Mouse (Mus musculus) G1E (cell line): ENCODE data around the gene Pla2g15.

Experiments
- CTCF ChIP-seq: IDR thresholded peaks from 2 replicates; pipeline ENCODE4 v1.5.1; 2012; ENCODE audit warnings: low read depth, low read length, inconsistent platforms, mixed read lengths
- GATA1 ChIP-seq: IDR thresholded peaks from 2 replicates; pipeline ENCODE4 v1.6.1; 2012; ENCODE audit warnings: borderline replicate concordance, low read length, inconsistent platforms, mixed read lengths
- POLR2AphosphoS5 ChIP-seq: IDR thresholded peaks from 2 replicates; pipeline ENCODE4 v1.6.1; 2012; ENCODE audit warnings: low read depth, low read length, inconsistent platforms; ENCODE audit not compliant: insufficient replicate concordance

DNA sequence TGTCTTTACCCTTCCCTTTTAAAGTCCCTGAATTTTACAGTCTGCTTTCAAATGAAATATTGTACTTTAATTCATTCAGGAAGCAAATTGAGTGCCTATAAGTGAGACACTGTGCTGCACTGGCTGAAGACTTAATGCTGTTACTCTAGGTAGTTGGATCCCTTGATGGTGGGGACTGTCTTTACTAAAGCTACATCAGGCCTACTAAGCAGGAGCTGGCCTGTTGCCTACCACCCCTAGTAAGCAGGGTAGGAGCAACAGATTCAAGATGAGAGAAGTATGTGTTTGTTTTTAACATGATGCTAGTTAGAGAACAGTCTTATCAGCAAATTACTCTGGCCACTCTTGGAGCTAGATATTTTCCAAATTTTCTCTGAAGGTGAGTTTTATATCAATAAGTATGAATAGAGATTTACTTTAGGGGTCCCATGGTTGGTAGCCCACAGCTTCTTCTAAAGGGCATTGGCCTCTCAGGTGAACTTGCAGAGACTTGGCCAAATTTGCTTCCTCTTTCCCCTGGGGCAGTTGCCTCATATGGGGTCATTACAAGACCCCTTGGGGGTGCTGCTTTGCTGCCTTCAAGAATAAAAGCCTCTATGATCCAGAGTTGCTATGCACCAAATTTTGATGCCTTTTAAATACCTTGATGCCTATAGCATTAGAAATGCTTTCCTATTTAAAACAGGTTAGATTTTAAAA lies 20.8 kb upstream of the Pla2g15 start:
- TF ChIP-seq CTCF (no peak), GATA1 (no peak), POLR2AphosphoS5 (no peak)
